Mouse (Mus musculus) bone marrow macrophage, adult 2 months (primary cell): Measurements from ENCODE around the gene Clpsl2.

Source experiments
- CTCF ChIP-seq: IDR thresholded peaks from 2 replicates; pipeline ENCODE4 v1.5.1; 2012; ENCODE audit warnings: low read depth, mild to moderate bottlenecking, low read length, moderate library complexity
- POLR2A ChIP-seq: IDR thresholded peaks from 2 replicates; pipeline ENCODE4 v1.6.1; 2012; ENCODE audit warnings: mild to moderate bottlenecking, low read depth, low read length, borderline replicate concordance

DNA sequence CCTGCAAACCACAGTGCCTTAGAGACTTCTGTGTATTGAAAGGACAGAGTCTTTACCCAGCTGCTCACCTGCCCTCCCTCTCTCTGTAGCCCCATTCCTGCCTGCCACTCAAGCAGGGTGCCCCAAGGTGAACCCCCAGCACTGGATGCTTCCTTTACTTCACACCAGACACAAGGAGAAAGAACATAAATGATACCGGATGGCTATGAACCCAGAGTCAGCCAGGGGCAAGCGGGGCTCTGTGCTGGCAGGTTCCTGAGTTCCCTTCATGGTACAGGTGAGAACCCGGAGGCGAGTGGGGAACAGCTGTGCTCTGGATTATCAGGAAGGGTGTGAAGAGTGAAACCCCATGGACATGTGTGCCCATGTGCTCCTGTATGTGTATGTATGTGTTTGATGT lies 43.6 kb upstream of the Clpsl2 start:
- TF ChIP-seq CTCF (no peak), POLR2A (no peak)
